Mouse (Mus musculus): ENCODE measurements around the gene Nmb.

Gene Nmb

DNA sequence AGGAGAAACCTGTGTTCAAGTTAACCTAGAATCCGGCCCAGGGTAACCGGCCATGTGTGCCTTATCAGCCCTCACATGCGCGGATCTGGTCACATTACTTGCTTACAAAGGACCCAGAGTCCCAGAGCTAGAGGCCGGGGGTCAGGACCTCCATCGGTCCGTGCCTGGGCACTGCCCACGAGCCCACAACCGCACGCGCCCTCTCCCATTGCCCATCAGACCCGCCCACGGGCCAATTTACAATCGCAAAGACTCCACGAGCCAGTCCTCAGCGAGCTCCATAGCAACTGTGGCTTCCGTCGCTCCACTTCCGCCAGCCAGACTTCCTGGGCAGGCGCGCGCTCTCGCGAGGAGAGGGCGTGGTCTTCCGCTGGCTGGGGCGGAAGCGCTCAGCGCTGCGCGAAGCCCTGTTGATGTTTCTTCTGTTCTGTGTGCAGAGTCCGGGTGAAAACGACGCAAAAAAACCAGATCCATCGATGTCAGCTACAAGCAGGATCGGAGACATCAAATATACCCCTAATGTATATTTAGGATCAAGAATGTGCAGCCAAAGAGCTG, 3.9 kb downstream of the Nmb start, which contains the start of gene Wdr73:
Wdr73 (minus strand) TSS at position 326 of the 558 bp plus-strand sequence.
- DNase-seq (ENCODE audit: low spot score in 2 of 2): peak; percentile 88 to 90

DNA sequence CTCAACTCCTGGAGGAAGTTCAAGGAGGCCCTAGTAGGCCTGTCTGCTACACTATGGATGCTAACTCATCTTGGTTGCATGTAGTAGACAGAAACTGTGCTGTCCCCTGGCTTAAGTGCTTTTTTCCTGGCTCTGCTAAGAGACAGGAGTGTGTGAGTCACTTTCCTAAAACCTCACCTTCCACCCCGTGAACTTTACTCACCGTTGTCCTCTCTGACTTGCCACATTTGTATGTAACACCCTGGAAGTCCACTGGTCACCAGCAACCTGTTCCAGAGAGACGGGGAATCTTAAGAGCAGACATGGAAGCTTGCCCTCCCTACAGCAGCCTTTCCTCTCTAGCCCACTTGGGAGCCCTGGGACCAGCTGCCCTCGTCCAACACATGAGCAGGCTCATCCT, 7.2 kb downstream of the Nmb start:
- no peak for DNase-seq (ENCODE audit: low spot score in 2 of 2)

DNA sequence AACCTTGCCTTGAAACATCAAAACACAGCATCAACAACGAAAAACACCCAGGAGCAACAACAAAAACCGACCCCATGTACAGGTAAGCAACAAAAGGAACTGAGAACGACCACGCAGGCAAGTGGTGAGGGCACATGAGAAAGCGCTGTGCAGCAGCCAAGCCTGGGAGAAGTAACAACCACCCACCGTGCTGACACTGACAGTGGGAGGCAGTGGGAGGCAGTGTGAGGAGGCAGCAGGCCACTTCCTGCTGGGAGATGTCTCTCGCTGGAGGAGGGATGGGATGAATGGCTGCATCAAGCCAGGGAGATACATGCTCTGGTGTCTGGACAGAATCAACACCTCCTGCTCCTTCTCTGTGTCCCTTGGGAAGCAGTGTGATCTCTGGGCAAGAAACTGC, 7.7 kb downstream of the Nmb start:
- DNase-seq (ENCODE audit: low spot score in 2 of 2): no peak

DNA sequence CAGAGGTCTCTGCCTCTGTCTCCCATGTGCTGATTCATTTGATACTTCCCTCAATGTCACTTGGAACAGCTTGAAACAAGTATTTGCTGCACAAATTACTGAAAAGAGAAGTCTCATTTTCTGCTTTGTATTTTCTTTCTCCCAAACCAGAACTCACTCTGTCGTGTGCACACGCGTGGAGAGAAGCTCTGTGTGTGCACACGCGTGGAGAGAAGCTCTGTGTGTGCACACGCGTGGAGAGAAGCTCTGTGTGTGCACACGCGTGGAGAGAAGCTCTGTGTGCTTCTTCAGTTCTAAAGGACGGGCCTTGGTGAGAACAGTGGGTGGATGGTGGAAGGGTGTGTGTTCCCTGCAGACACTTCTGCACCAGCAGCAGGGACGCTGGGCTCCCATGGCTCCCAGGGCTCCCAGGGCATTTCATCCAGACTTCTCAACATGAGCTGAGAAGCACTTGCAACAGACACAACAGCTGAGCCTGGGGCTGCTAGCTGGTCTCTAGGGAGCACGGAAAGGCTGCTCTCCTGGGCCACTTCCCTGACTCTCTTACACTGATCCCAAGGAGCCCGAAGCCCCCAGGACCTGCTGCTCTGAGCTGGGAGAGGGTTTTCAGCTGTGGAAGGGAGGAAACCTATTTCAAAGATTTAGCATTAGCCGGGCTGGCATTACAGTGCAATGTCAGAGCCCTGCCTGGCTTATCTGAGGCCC, 9.9 kb downstream of the Nmb start:
- no peak for DNase-seq (ENCODE audit: low spot score in 2 of 2)

DNA sequence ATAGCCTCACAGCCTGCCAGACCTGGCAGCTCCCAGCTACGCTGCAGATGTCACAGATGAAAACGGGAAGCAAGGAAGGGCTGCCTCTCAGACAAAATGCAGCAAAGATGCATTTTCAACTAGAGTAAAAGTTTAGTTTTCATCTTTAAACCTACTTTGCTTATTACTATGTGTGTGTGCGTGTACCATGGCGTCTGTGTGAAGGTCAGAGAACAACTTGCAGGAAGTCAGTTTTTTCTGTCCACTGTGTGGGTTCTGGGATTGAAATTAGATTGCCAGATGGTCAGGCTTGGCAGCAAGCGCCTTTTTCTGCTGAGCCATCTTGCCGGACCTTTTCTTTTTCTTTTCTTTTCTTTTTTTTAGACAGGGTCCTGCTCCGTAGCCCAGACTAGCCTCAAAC, 10.7 kb downstream of the Nmb start:
- no peak for DNase-seq (ENCODE audit: low spot score in 2 of 2)

DNA sequence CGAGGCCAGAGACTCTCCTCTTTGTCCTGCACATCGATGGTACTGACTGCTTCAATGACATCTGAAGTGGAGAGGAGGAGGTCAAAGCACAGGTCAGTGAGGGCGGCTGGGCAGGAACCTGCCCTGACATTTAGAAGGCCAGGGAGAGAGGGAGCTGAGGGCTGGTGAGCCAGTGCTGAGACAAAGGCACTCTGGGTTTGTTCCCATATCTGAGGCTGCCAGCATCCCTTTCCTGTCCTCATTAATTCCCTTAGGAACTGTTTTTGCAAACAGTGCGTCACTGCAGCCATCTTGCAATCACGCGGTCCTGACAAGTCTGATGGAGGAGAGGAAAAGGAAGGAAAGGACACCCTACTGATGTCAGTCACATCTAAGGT, 11.1 kb downstream of the Nmb start:
- DNase-seq (ENCODE audit: low spot score in 2 of 2): peak; percentile 28 to 42

DNA sequence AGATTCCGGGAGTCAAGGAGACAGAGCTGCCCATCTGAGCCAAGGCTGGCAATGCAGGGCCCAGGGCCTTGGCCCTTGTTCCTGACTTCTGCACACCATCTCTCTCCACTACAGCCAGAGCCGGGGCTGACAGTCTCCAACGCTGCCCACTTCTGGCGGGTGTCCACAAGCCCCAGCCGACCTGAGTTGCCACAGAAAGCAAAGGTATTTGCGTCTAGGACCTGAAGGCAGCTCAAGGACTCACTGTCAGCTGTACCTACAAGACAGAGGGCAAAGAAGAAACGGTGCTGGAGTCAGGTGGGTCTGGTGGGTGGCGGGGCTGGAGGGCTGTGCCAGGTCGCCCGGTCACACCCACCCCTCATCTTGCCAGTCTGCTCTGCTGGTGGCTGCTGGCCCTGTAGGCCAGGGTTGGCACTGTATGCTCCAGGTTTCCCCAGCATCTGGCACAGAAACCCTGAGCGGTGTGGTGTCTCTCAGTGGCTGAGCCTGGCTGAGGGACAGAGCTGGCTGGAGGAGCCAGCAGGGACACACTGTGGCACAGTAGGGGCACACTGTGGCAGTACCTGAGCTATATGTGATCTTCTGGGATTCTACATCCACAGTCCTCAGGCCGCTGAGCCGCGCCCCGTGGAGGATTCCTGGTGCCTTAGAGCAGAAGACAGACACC, 11.7 kb downstream of the Nmb start:
- DNase-seq (ENCODE audit: low spot score in 2 of 2): no peak

DNA sequence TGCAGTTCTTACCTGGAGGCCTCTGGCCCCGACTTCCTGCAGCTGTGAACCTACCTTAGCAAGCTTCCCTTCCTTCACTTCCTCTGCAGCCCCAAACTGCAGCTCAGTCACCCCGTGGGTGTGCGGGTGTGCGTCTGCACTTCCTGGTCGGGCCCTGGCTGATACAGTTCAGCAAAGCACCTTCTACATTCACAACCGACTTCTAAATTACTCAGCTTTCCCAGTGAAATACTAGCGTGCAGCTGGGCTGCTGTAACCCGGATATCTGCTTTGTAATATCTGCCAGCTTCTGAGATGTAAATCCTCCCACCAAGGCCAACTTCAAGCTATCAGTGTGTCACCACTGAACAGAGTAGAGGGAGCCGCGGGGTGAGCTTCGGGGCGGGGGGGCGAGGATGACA, 15.0 kb downstream of the Nmb start:
- no peak for DNase-seq (ENCODE audit: low spot score in 2 of 2)

DNA sequence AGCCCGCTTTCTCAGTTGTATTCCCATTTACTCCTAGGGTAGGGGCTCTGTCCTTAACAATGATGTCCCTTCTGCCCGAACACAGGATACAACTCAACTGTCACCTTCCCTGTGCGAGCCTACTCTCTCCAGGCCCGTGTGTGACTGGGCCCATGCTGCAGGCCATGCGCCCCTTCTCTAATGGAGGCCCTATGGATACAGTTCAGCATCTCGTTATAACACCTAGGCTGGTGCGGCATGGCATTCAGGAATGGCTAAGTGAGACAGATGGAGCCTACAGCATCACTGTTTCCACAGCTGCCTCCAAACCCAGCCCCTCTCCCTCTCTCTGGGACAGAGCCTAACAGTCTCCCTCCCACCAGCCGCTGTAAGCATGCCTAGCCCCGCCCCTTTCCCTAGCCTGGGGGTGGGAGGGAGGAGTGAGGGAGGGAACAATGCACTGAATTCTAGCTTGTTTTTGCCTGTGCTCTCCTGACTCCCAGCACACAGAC, 15.8 kb downstream of the Nmb start:
- DNase-seq (ENCODE audit: low spot score in 2 of 2): peak; percentile 39 to 45

DNA sequence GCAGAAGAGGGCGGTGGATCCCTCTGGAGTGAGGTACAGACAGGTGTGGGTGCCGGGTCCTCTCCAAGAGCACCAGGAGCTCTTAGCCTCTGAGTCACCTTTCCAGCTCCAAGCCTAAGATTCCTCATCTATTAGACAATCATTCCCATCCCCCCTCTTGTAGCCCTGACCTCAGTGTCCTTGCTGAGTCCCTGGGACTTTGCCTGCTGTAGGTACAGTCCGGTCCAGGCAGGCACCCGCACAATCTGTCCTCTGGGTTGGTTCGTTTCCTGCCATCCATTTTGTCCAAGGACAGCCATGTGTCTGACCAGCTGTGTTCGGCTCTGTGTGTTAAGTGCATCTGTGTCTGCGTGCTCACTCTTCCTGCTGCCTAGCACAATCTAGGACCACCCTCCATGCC, 16.3 kb downstream of the Nmb start:
- DNase-seq (ENCODE audit: low spot score in 2 of 2): no peak

DNA sequence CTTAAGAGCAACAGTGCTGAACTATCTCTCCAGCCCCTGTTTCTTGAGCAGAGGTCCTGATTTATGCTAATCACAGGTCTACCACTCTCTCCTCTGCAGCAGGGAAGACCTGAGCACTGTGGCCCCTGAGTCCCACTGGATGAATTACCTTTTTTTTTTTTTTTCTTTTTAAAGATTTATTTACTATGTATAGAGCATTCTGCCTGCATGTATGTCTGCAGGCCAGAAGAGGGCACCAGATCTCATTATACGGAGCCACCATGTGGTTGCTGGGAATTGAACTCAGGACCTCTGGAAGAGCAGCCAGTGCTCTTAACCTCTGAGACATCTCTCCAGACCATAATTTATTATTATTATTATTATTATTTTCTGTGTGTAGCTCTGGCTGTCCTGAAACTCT, 19.2 kb downstream of the Nmb start:
- DNase-seq (ENCODE audit: low spot score in 2 of 2): no peak

DNA sequence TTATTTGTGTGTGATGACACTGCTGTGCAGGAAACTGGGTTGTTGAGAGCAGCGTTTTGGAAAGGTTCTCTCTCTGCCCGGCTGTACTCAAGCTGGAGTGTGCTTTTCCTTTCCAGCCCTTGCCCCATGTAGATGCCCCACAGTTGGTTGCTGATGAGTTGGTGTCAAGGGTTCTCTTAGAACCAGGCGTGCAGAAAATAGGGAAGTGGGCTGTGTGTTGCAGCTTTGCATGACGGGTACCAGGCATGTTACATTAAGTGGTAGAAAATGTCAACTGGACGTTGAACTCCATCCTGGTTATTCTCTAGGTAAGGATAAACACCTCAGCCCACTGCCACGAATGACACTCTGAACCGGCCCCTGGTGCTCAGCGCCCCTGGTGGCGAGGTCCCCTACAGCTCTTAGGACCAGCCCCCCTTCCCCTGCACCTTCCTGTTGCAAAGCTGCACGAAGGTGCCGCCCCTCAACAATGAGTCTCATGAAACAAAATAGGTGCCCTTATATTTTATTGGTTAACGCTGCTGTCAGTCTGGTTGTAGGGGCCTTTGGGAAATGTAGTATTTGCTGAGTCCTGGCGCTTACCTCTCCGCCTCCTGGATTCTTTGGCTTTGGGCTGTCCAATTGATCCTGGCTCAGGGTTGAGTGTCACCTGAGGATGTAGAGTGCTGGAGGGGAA, 21.9 kb downstream of the Nmb start:
- peak; percentile 42 to 46 for DNase-seq (ENCODE audit: low spot score in 2 of 2)

DNA sequence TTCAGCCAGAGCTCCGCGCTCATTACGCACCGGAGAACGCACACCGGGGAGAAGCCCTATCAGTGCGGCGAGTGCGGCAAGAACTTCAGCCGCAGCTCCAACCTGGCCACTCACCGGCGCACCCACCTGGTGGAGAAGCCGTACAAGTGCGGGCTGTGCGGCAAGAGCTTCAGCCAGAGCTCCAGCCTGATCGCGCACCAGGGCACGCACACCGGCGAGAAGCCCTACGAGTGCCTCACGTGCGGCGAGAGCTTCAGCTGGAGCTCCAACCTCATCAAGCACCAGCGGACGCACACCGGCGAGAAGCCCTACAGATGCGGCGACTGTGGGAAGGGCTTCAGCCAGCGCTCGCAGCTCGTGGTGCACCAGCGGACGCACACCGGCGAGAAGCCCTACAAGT, 29.1 kb downstream of the Nmb start:
- no peak for DNase-seq (ENCODE audit: low spot score in 2 of 2)

DNA sequence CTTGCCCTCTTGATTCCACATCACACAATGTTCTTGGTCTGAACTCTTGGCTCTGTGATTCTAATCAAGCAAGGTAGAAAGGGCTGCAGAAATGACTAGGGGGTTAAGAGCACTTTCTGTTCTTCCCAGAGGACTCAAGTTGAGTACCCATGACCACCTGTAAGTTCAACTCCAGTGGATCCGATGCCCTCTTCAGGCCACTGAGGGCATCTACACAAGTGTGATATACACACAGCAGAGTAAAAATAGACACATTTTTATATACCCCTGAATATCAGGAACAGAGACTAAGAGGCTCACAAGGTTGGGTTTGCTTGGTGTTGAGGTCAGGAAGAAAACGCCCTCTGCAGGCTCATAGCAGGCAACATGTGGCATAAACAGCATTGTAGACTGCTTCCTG, 31.2 kb downstream of the Nmb start:
- DNase-seq (ENCODE audit: low spot score in 2 of 2): no peak

DNA sequence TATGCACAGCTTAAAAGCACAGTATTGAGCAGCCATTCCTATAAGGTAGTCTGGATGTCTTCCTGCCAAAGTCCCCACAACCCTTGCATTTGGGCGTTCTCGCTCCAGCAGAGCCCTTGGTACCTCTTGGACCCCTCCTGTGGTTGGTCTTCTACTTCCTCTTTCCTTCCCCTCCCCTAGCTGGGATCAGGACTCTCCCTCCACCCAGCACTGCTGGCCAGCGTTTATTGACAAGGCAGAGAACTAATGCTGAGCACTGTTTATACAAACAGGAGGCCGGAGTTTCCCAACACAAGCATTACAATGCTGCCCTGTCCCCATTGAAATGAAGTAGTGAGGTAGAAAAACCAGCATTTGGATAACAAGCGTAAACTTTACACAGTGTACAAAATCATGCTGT, 31.8 kb downstream of the Nmb start:
- no peak for DNase-seq (ENCODE audit: low spot score in 2 of 2)

DNA sequence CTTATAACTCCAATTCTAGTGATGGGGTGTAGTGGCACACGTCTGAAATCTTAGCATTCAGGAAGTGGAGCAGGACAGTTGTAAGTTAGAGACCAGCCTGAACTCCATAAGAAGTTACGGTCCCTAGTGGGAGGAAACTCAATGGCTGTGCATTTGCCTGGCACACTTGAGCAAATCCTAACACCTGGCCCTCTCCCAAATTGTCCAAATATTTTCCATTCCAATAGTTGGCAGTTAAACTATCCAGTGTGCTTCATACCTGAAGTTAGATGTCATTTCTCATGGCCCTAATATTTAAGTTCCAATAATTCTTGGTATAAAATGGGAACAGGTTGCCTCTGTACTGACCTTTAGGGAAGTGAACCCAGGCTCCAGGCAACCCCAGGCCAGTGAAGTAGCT, 36.2 kb downstream of the Nmb start:
- no peak for DNase-seq (ENCODE audit: low spot score in 2 of 2)

DNA sequence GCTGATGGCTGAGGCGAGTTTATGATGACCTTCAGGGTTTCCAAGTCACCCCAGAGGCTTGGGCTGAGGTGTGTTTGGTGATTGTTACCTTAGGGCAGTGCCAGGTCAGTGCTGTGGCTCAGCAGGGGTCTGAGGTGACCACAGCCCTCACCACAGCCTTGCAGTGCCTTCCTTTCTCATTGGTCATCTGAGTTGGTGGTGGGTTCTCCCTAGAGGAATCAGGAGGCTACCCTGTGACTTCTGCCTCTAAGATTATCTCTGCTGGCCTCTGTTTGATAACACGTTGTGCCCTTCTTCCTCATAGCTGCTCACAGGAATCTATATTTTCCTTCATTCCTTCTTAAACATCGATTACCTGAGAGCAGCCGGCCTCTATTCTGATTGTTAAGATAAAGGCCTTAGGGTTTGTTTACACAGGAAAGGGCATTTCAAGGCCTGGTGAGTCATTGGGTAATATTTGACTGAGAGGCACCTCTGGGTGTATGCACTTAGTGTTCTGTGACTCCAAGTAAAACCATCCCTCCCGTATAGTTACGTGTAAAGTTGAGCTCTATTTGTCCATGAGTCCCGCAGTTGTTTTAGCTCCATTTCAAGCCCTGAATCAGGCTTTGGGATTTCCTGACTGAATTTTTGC, 38.2 kb downstream of the Nmb start:
- DNase-seq (ENCODE audit: low spot score in 2 of 2): no peak

DNA sequence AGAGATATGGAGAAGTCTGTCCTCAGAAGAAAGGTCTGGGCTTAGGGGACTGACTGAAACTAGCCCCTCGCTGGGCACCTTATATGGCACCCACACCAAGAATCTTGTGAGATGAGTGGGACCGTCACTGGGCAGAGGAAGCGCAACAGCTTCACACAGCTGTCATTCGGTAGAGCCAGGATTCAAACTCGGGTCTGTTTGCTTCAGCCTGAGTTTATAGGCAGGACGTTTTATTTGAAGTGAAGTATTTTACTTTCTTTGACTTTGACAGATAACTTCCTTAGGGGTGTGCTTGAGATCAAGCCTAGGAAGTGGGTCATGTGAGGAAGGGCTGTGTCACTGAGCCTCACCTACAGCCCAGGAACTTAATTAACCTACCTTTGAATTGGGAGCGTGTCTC, 39.4 kb downstream of the Nmb start:
- DNase-seq (ENCODE audit: low spot score in 2 of 2): no peak

DNA sequence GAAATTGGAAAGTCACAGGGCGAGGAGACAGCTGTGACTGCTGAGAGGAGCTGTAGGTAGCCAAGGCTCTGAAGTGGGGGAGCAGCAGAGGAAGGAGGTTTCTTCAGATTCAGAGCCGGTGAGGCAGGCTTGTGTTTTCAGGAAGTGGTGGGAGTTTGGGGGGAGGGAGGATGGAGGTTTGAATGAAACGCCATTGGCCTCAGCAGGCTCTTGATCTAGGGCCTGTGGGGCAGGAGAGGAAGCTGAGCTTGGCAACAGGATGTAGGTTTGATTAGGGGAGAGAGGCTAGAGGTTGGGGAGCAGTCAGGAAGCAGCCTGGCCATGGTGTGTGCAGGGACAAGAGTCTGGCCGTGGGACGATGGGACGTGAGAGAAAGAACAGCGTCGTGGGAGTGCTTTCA, 40.0 kb downstream of the Nmb start:
- DNase-seq (ENCODE audit: low spot score in 2 of 2): peak in 1 of 2 experiments; percentile 30

DNA sequence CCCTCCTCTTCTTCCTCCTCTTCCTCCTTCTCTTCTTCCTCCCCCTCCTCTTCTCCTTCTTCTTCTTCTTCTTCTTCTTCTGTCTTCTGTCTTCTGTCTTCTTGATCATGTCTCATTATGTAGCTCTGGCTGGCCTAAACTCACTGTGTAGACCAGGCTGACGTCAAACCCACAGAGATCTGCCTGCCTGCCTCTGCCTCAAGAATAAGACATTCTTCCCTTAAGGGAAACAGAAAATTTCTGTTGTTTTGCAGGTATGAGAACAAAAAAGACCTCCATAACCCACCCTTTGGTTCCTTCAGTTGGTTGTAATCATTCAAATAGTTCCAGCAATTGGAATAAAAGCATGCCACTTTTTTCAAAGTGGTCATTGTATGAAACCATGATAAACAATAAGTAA, 40.7 kb downstream of the Nmb start:
- no peak for DNase-seq (ENCODE audit: low spot score in 2 of 2)

DNA sequence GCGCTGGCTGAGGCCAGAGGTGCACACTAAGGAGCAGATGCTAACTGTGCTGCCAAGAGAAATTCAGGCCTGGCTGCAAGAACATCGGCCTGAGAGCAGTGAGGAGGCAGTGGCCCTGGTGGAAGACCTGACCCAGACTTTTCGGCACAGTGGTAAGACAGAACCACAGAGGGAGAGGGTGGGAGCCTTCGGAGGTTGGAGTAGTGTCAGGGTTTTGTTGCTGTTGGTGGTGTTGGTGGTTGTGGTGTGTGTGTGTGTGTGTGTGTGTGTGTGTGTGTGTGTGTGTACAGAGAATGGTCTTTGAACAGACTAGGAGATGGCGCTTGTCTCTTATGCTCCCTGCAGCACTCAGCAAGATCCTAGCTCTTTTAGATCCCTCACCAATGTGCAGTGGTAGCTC, 41.4 kb downstream of the Nmb start:
- DNase-seq (ENCODE audit: low spot score in 2 of 2): no peak

DNA sequence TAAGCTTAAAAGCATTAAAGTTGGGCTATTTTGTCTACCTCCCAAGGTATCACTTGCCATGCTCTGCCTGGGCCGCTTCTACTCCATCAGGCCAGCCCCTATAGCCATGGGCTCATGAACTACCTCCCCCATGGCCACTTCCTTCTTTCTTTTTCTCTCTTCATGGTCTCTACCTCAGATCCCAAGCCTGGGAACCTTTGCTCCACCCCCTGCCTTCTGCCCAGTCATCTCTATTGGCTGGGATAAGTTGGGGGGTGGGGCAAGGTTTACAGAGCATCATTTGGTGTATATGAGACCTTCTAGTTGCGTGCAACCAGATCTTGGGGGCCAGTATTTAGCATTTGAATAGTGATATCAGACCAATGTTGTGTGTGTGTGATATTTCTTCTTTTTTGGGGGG, 42.4 kb downstream of the Nmb start:
- no peak for DNase-seq (ENCODE audit: low spot score in 2 of 2)

Data from heart, adult 9 months (tissue).